Mouse (Mus musculus) ES-E14 (cell line): ENCODE results near the gene Hmcn1. TPM values are rescaled to one million over a fixed set of nuclear protein-coding genes. Genes with fewer than 3 reads are reported as not detected.

ENCODE experiments used
- DNase-seq: peaks from one replicate; pipeline ENCODE4 v3.0.0-alpha.2; 2013; ENCODE audit warnings: low read depth, low spot score
- H3K27ac ChIP-seq: 2 replicates; pipeline ENCODE4 v1.5.1; 2012; ENCODE audit warnings: low read depth, mild to moderate bottlenecking, low read length, moderate library complexity, mixed read lengths; ENCODE audit not compliant: poor library complexity, insufficient read depth, severe bottlenecking
- H3K36me3 ChIP-seq: 2 replicates; pipeline ENCODE4 v1.6.1; 2012; ENCODE audit warnings: mild to moderate bottlenecking, low read length, moderate library complexity, mixed read lengths; ENCODE audit not compliant: control insufficient read depth, poor library complexity, insufficient read depth, severe bottlenecking
- H3K4me1 ChIP-seq, 2 experiments: fragments of 150-350 bp in 1 of 2; sonication (generic) in 1 of 2; 2 replicates each; pipeline ENCODE4 v1.6.1; 2012; ENCODE audit warnings: low read length in 2 of 2, mild to moderate bottlenecking in 1 of 2, mixed read lengths in 1 of 2; ENCODE audit not compliant: control insufficient read depth in 2 of 2, insufficient read depth in 2 of 2, poor library complexity in 1 of 2
- H3K4me3 ChIP-seq, 2 experiments: fragments of 150-350 bp in 1 of 2; sonication (generic) in 1 of 2; 2 replicates each; pipeline ENCODE4 v1.5.1; 2012; ENCODE audit warnings: low read length in 2 of 2, low read depth in 1 of 2, mild to moderate bottlenecking in 1 of 2, mixed read lengths in 1 of 2; ENCODE audit not compliant: insufficient read depth in 1 of 2, poor library complexity in 1 of 2, severe bottlenecking in 1 of 2
- H3K9ac ChIP-seq: 2 replicates; pipeline ENCODE4 v1.6.1; 2012; ENCODE audit warnings: low read depth, mild to moderate bottlenecking, low read length, mixed read lengths; ENCODE audit not compliant: poor library complexity, insufficient read depth, severe bottlenecking
- H3K9me3 ChIP-seq: fragments of 150-350 bp; sonication (generic); 2 replicates; pipeline ENCODE4 v1.6.1; 2012; ENCODE audit warnings: low read depth, mild to moderate bottlenecking, low read length; ENCODE audit not compliant: control insufficient read depth, insufficient read depth
- CHD2 ChIP-seq: IDR thresholded peaks from 2 replicates; pipeline ENCODE4 v1.6.1; 2014; ENCODE audit warnings: mild to moderate bottlenecking, low read depth, low read length, inconsistent platforms
- HCFC1 ChIP-seq: IDR thresholded peaks from 2 replicates; pipeline ENCODE4 v1.6.1; 2012; ENCODE audit warnings: low read length, inconsistent platforms, borderline replicate concordance; ENCODE audit not compliant: insufficient read depth
- MAFK ChIP-seq: IDR thresholded peaks from 2 replicates; pipeline ENCODE4 v1.6.1; 2014; ENCODE audit warnings: mild to moderate bottlenecking, low read depth, low read length, inconsistent platforms; ENCODE audit not compliant: insufficient read depth
- ZC3H11A ChIP-seq: IDR thresholded peaks from 2 replicates; pipeline ENCODE4 v1.6.1; 2012; ENCODE audit warnings: low read depth, mild to moderate bottlenecking, inconsistent platforms, low read length, borderline replicate concordance
- ZNF384 ChIP-seq: IDR thresholded peaks from 2 replicates; pipeline ENCODE4 v1.6.1; 2012; ENCODE audit warnings: low read depth, low read length, inconsistent platforms
- in situ Hi-C, 2 experiments: fragments of 600-800 bp; cut with MboI; formaldehyde crosslinking; loops; one replicate each; pipeline ENCODE4 v1.15.1; 2025; ENCODE audit warnings: low sequenced_read_pairs in 2 of 2, inconsistent platforms in 1 of 2; ENCODE audit not compliant: unreplicated experiment in 2 of 2
- total RNA-seq: library from RNA; depleted of rRNA; stranded (reverse); fragments of 300-350 nt; gene quantifications from 2 replicates; pipeline ENCODE4 v1.2.3, GENCODE M21; 2012

Hmcn1 gene
- total RNA-seq, 1 experiment = 1.5 TPM

- TF ChIP-seq CHD2 = no peak
- no peak for TF ChIP-seq ZC3H11A
- Histone ChIP-seq H3K9me3 (no peaks in the 10 kb centered on the region), H3K9ac (no peak overlapping the region), H3K4me3 (no peak overlapping the region), H3K27ac (no peak overlapping the region), H3K4me1 (peaks cover 0 to 4% of the 10 kb centered on the region in 2 experiments; a peak in 1 of 4 replicates), H3K36me3 (no peaks in the 10 kb centered on the region)
- no peak for DNase-seq
- in situ Hi-C loops = no loop called here
These were observed 446.8 kb downstream of the Hmcn1 start for GRCm38 (mm10) chr1:150546463-150546862.

DNA sequence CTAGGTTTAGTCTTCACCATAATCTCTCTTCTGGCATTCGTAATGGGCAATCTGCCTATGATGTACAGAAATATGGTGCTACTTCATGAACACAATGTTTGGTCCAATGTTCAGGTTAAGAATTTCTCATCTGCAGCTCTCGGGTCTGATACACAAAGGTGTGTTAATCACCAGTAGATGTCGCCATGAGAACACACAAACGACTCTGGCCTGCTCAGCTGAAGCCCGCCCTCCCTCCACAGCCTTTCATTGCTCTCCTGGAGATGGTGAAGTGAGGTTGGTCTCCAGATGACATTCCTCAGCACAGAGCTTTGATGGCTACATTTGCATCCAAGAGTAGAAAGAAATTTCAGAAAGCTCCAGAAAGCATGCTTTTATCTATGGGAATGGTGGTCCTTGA, 453.0 kb downstream of the Hmcn1 start:
- DNase-seq = peak; percentile 43
- H3K4me1 ChIP-seq = peaks cover 0 to 7% of the 10 kb centered on the region in 2 experiments; a peak in 2 of 4 replicates
- no peak overlapping the region for H3K4me3 ChIP-seq
- H3K36me3 ChIP-seq = no peaks in the 10 kb centered on the region
- in situ Hi-C loops = no loop called here
- TF ChIP-seq ZC3H11A (peak; percentile 74; the same call in 1 of the 2 replicates), CHD2 (no peak)
- H3K9me3 ChIP-seq = no peaks in the 10 kb centered on the region
- H3K9ac ChIP-seq = no peak overlapping the region
- no peak overlapping the region for H3K27ac ChIP-seq

GRCm38 (mm10) chr1:150537410-150538128, 455.7 kb downstream of the Hmcn1 start:
- in situ Hi-C loops = no loop called here
- H3K4me3 ChIP-seq = no peak overlapping the region
- TF ChIP-seq MAFK = no peak
- TF ChIP-seq ZC3H11A = no peak
- TF ChIP-seq HCFC1 = no peak
- TF ChIP-seq ZNF384 = no peak
- no peak for TF ChIP-seq CHD2
- no peaks in the 10 kb centered on the region for H3K9me3 ChIP-seq
- no peak for DNase-seq
- no peak overlapping the region for H3K27ac ChIP-seq
- H3K9ac ChIP-seq = no peak overlapping the region
- no peaks in the 10 kb centered on the region for H3K36me3 ChIP-seq
- peaks cover 0 to 3% of the 10 kb centered on the region in 2 experiments; a peak in 2 of 4 replicates for H3K4me1 ChIP-seq

DNA sequence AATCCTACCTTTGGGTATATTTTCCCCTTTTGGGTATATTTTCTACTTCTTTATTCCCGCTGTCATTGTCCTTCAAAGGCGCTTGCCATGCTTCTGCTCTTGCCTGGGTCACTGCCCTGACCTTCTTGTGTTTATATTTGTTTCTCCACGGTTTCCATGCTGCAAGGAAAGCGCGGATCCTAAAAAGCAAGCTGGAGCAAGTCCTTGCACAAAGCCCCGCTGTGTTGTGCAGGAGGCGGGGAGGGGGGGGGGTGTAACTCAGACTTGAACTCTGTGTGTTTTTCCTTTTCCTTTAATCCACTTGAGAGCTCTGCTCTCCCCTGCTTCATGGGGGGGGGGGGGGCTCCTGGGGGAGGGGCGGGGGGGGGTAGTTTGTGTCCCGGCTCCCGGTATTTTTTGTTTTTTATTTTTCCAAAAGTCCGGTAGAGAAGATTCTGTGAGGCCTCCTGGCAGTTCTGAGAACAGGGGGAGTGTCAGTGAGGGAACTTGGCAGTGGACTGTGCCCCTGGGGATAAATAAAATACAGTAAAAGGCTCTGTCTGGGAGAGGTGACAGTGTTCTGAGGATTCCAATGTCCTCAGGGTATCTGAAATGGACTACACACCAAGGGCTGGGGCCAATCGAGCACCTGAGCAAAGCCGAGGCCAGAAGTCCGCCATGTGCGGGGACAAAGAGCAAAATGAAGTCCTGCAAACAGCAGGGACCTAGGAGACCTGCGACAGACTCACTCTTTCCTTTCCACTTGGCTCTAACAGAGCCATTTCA, 457.3 kb downstream of the Hmcn1 start:
- Histone ChIP-seq H3K9me3 (no peaks in the 10 kb centered on the region), H3K9ac (no peak overlapping the region), H3K27ac (no peak overlapping the region), H3K4me3 (no peak overlapping the region; a peak in 1 of 4 replicates), H3K4me1 (peaks cover 0 to 3% of the 10 kb centered on the region in 2 experiments; a peak in 2 of 4 replicates), H3K36me3 (no peaks in the 10 kb centered on the region)
- no peak for DNase-seq
- in situ Hi-C loops = no loop called here
- TF ChIP-seq ZC3H11A (no peak), MAFK (no peak), HCFC1 (no peak), ZNF384 (no peak), CHD2 (no peak)
